Mouse (Mus musculus) heart, adult 8-10 months (tissue): ENCODE measurements around the gene Entpd3. TPM values are rescaled to one million over a fixed set of nuclear protein-coding genes. Genes with fewer than 3 reads are reported as not detected.

Experiments used
- DNase-seq: peaks from one replicate; pipeline ENCODE4 v3.0.0; 2022; ENCODE audit warnings: low spot score
- total RNA-seq, 4 experiments: library from RNA; stranded (reverse); gene quantifications; 2 replicates each; pipeline ENCODE4 v1.2.4; 2022

Gene Entpd3
- total RNA-seq = not detected

DNA sequence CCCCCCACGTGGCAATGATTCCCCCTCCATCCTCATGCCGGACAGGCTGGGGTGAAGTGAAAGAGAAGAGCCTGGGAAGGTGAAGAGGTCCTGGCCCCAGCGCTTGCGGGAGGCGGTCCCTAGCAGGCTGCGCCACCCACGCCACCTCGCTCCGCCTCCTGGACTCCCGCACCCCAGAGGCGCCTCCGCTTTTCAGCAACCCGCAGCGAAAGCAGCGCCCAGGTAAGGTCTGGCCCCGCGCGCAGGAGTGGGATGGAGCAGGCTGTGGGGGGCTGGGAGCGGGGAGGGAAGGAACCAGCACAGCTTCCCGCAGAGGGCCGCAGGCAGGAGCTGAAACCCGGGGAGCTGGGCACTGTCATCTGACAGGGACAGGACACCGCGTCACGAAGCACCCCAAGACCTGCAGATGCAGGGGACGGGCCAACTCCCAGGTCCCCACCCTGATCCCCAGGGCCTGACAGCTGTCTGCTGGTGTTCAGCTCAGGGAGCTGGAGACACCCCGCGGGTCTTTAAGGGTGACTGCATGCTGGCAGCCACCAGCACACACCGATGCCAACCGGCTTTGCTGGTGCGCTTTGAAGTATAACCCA, at the start of gene Entpd3:
TSS of gene Entpd3 (plus strand) at position 157 of the 590 bp plus-strand sequence.
- DNase-seq = no peak

DNA sequence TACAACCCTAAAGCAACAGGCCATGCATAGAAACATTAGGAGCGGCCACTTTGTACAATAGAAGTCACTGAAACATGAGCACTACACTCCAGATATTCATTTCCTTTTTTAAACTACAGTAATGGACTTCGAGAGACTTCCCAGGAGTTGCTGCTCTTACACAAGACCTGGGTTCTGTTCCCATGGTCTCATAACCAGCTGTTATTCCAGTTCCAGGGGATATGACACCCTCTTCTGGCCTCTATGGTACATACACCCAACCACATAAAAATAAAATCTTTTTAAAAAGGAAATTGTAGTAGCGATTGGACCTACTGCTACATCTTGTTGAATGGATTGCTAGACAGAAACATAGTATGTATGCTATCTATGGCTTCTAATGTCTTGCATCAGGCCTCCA, 48.1 kb upstream of the Entpd3 start:
- DNase-seq = no peak

DNA sequence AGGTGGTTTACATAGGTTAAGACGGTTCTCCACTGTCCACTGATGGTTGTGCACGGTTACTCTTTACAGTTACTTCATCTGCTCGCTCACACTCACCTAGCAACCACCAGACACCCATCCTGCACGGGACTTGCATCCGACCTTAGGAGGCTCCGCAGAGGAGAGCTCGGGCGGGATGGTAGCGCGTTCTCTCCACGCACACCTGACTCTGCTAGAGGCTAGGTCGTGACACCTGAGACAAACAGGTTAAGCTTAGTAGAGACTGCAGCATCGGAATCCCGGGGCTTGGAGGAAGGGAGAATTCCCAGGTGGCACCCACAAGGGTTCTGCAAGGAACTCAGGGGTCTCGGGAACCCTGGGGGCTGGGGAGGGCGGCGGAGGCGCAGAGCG, 47.6 kb upstream of the Entpd3 start, which contains the start of gene Eif1b:
TSS of gene Eif1b (plus strand) at position 223 of the 390 bp plus-strand sequence.
- DNase-seq = no peak

DNA sequence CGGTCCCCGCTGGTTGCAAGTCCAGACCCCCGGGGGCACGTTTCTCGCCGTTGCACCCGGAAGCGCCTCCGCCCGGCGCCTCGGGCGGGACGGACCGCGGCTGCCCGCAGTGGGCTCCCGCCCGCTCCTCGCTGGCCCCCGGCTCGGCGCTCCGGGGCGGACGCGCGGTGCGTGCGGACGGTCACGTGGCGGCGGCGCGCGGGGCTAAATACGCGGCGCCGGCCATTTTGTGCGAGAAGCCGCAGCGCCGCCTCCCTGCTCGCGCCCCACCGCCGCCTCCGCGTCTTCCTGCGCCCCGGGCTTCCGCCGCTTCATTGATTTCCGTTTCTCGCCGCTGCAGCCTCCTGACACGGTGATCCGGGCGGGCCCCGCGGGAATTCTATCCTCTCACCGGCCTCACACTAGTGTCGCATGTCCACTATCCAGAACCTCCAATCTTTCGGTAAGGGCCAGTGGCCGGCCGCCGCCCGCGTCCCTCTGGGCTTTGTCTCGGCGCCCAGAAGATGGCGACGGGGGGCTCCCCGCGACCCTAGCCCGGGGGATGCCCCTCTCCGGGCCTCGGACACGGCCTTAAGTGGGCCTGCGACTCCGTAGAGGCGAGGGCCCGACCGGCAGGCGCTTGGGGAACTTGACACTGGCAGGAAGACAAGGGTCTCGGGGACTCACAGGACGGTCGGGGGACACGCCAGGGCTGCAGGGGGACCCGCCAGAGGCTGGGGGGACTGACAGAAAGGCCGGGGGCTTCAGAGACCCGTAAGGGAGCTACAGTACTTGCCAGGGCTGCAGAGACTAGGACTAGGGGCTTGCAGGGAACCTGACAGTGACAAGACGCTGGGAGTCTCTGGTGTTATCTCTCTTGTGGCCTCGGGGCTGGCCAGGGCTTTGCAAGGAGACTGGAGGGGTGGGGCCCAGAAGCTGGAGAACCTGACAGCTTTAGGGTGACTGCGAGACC, 46.9 kb upstream of the Entpd3 start:
- DNase-seq = peak; percentile 72

DNA sequence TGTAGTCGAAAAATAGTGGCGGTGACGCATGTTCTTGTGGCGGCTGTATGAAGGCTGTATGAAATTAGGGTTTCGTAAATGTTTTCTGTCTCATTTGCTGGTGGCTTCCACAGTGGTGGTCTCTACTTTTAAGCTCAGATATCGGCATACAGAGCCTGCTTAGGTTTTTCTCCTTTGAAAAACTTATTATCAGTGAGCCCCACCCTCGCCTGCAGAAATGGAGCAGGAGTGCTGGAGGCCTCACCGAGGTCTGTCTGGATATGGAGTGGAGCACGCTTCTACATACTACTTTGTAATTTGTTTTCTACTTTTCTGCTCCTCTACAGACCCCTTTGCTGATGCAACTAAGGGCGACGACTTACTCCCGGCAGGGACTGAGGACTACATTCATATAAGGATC, 45.8 kb upstream of the Entpd3 start:
- no peak for DNase-seq

DNA sequence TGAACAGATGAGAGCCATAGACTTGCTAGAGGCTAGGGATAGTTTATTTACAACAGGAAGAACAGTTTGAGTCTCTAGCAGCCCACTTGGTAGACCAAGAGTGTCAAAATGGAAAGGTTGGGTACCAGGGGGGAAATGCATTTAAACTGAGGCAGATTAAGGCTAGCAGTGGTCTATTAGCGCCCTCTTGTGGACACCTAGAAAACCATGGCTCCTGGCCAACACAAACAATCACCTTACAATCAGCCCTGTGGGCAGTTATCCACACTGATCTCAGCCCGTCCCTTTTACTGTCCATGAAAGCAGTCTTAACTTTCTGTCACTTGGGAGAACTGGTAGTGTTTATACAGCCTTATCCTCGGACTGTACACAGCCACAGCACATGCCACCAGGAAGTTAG, 42.9 kb upstream of the Entpd3 start:
- DNase-seq = peak; percentile 78

DNA sequence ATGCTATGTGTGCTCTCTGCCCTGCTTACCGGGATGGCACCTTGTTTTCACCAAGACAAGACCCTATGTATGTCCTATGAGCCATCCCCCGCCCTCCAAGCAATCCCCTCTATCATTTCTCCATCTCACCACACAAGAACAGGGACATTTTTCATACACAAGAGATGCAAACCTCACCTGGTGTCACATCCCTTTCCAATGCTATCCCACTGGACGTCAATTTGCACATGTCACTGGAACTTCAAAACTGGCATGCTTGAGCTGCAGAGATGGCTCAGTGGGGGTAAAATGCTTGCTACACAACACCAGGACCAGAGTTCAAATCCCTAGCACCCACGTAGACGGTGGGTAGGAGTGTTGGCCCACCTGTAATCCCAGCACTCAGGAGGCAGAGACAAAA, 41.6 kb upstream of the Entpd3 start:
- DNase-seq = no peak

DNA sequence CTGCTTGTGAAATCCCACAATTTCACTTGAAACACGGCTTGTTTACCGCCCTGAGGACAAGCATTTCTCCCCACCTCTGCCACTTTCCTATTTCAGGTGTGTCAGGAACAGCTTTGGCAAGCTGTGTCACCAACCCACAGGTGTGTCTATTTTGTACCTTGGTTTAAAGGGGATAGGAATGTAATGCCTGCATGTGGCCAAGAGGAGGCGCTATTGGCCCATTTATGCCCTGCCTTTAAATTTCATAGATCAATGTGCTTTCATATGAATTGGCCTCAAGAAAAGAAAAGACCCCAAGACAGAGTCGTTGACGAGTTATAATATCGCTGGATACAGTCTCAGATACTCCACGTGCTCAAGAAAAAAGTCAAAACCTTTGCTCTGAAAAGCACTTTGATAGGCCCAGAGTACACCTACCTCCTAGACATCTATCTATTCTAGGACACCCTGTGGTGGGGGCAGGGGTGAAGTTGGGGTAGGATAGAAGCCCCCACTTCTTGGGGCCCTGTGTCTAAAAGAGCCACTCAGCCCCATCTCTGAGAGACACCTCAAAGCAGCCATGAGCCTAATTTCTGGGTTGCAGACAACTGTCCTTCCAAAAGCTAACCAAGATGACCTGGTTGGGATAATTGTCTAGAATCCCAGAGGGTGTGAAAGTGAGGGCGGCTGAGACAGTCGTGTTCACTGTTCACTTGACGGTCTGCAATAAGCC, 38.3 kb upstream of the Entpd3 start:
- no peak for DNase-seq

DNA sequence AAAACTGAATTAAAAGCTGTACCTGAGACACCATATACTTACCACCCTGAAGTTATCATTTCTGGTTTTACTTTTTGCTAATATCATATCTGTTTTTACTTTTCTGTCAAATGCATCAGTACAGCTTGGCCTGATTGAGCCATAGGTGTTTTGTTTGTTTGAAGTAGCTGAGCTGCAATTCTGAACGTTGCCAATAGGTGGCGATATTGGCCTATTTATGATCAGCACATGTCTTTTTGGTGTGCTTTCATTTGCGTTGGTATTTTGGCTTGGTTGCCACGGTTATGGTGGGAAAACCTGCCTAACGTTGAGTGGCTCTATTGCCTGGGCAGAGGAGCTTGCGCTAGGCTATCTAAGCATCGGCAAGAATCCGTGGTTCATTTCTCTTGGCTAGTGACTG, 37.6 kb upstream of the Entpd3 start:
- peak; percentile 71 for DNase-seq

DNA sequence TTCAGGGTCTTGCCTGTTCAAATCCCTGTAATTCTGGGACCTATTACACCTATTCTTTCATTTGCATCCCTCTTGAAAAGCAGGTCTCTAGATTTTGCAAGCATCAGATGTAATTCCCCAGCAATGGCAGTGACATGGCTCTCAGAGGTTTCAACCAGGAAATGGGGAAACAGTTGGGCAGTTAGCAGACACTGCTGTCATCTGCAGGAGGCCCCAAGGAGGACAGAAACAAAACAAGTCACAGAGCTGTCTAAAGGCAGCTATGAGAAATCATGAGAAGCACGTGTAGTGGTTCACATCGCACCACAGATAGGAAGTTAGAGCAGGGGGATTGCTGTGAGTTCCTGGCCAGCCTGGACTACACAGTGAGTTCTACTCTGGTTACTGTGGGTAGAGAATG, 35.2 kb upstream of the Entpd3 start:
- DNase-seq = no peak

DNA sequence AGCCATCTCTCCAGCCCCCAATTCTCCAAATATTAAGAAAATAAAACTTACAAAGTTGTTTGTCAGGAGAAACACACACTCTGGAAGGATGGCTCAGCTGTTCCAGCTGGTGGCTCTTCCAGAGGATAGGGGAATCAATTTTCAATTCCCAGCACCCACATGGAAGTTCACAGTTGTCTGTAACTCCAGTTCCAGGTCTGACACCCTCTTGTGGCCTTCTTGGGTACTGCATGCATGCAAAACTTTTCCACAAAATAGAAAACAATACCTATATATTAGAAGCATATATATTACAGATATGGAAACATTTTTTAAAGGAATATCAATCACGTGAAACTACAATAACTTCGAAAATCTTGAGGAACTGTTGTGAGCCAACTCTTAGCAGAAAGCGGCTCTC, 27.8 kb upstream of the Entpd3 start:
- no peak for DNase-seq

DNA sequence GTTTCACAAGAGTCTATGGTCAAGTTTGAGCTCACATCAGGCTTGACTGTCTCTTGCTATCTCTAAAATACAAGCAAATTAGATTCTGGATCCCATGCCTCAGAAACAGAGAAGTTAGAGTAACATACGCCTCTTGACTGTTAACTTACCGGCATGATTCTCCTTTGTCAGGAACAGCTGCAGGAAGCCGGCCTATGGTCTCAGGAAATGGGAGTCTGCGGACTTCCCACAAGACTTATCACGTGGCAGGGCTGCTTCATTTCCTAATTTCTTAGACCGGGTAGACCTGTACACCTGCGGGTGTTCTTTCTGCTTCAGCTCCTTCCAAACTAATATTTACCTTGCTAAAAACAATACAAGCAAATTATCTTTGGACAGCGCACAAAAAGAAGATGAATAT, 22.9 kb upstream of the Entpd3 start:
- peak; percentile 22 for DNase-seq

DNA sequence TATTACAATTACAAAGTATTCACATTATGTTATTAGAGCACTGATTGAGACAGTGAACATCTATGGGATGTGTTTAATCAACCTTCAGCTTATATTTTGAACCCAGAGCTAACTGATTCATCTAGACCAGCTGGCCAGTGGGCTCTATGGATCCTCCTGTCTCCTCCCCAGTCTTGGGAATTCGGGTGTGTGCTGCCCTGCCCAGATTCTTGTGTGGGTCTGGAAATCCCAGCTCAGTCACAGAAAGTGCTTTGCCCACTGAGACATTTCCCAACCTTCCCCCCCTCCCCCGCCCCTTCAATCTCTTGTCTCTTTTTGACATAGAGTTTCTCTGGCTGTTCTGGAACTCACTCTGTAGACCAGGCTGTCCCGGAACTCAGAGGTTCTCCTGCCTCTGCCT, 20.7 kb upstream of the Entpd3 start:
- no peak for DNase-seq

DNA sequence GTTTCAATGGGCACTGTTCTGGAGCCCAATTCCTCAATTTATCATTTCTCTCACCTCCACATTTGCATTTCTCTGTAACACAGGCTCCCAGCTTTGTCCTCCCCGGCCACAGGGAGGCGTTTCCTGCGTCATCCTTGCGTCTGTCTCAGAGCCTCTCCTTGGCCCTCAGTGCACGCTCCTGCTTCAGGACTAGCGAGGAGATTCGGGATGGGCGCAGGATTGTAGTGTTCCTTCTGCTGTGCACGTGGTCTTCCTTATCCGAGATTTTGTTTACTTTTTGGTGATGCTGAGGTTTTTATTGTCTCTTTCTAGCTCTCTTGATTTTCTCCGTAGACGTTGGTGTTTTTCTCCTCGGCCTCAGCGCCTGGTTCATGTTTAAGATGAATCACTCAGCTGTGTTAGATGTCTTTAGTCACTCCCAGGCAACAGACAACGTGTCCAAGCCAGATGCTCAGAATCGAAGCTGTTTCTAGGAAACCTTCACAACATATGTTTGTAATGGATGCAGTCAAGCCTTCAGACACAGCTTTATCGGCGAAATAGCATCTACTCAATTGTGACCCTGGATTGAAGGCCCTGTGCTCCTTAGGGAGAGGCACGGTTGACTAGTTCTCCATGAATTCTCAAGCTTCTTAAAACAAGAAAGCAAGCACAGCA, 20.0 kb upstream of the Entpd3 start:
- no peak for DNase-seq

DNA sequence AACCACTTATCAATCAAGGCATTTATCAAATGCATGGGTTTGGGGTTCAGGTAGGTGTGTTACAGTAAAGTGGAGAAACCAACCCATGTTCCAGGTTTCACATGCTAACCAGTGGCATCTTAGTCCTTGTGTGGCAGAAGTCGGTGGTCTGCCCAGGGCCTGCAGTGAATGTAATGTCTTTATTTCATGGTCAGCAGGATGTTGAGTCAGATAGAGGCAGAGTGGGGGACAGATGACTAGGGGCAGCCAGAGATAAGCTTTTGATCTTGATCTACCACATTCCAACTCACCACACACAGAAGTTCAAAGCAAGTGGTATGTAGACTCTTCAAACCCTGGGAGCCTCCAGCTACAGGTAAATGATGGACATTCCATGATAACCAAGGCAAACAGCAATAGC, 18.5 kb upstream of the Entpd3 start:
- DNase-seq = no peak

DNA sequence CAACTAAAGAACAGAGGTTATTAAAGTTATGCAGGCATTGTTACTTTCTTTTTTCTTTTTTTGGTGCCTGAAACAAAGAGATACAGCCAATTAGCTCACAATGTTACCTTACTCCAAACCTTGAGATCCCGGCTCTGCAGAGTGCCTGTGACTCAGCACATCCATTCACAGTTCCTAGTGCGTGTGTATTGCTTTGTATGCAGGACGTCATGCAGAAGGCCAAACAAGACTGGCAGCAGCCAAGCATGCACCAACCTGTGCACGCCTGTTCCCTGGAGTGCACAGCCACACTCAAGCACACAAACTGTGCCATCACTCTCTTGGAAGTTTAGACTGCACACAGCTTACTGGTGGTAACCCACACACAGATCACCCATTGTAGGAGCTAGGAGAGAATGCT, 12.3 kb upstream of the Entpd3 start:
- DNase-seq = no peak

DNA sequence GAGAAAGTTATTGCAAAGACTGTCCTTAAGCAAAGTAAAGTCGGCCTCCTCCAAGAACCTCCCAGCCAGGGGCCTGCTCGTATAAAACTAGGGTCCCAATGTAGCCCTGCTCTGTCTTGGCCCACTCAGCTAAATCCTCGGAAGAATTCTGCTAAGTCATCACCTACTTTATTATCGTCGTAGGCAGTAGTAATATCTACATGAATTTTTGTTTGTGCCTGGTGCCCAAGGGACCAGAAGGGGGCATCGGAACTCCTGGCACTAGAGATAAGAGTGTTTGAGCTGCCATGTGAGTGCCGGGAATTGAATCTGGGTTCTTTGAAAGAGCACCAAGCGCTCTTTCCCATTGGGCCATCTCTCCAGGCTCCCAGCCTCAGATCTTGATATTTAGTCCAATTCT, 11.7 kb upstream of the Entpd3 start:
- no peak for DNase-seq

DNA sequence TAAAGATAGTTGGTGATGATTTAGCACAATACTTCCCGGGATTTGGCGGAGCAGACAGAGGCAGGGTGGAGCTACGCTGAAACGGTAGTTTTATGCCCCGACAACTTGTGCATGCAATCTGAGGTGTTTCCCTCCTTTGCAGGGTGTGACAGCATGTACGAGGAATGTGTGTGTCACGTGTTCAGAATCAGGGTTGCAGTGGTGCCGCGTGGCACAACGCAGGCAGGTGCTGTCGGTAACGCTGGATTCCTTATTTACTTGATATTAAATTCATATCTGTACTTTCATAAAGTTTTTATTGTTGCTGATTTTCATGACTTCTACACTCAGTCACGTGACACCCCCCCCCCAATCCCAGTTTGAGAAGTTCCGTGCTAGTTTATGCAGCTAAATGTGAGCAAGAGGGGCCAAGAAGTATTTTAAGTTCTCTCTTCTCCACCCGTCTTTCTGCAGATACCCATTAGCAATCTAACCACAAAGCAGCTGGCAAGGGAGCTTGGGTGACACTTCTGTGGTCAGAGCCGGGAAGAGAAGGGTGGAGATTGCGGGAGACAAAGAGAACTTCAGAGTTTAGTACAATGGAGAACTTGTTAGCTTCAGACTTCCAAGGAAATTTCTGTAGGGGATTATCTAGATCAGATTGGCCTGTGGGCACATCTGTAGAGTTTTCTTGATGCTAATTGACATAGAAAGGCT, 10.7 kb upstream of the Entpd3 start:
- DNase-seq = no peak

DNA sequence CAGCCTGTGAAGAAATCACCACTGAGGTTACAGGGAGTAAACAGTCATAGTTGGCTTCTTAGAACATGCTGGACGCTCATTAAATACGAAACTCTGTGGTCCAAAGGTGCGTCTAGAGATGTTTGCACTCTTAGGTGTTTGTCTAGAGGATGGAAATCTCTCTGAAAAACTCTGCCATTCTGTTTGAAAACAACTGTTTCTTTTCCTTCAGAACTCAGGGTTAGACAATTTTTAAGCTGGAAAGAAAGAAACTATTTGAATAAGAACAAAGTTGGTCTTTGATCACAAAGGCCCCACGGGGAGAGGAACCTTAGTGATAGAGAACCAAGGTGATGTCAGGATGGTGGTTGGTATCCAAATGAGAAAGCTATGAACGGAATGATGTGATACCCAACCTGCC, 9.1 kb upstream of the Entpd3 start:
- no peak for DNase-seq

DNA sequence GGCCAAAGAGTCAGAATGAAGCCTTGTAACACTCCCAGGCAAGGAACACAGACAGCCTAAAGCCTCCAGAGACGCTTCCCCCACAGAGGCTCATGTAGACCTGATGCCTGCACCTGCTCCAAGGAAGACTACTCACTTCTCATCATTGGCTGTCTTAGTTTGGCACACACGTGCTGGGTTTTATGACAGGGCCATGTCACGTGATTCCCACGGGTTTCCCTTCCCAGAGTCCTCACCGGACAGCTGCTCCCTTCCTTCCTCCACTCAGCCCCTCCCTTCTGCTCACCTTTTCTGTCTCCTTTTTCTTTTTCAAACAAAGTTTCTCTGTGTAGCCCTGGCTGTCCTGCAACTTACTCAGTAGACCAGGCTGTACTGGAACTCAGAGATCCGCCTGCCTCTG, 7.6 kb upstream of the Entpd3 start:
- no peak for DNase-seq

DNA sequence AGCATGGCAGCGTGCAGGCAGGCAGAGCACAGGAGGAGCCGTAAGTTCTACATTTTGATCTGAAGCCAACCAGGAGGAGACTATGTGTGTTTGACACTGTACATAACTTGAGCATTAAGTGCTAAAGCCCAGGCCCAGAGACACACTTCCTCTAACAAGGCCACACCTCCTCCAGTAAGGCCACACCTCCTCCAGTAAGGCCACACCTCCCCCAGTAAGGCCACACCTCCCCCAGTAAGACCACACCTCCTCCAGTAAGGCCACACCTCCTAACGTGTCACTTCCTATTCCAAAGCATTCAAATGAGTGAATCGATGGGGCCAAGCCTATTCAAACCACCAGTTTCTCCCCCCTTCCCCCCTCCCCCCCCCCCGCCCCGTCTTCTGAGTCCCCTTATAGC, 6.9 kb upstream of the Entpd3 start:
- no peak for DNase-seq
